Mouse (Mus musculus) heart, embryonic 10.5 days (tissue): ENCODE measurements at regions not wholly inside any gene's neighbourhood (a gene's known extent, or its start where the extent isn't known, plus 50 kb on each side); places are given as distances from the start of the nearest gene placed in this dataset.
"Not testable (repeated sequence)": the region's sequence is repeated elsewhere in the genome, so short reads cannot be mapped to it uniquely, and the experiment has no call there.

Experiments used
- DNase-seq: peaks from one replicate; pipeline ENCODE4 v3.0.0-alpha.2; 2017; ENCODE audit warnings: low spot score
- H3K27ac ChIP-seq: fragments of 300-500 bp; sonication (generic); 2 replicates; pipeline ENCODE4 v1.5.1; 2016; ENCODE audit warnings: mild to moderate bottlenecking
- H3K27me3 ChIP-seq: fragments of 300-500 bp; sonication (generic); 2 replicates; pipeline ENCODE4 v1.6.1; 2016; ENCODE audit warnings: mild to moderate bottlenecking; ENCODE audit not compliant: poor library complexity, insufficient read depth, severe bottlenecking
- H3K36me3 ChIP-seq: fragments of 300-500 bp; sonication (generic); 2 replicates; pipeline ENCODE4 v1.6.1; 2016; ENCODE audit warnings: mild to moderate bottlenecking, moderate library complexity
- H3K4me1 ChIP-seq: fragments of 300-500 bp; sonication (generic); 2 replicates; pipeline ENCODE4 v1.6.1; 2016; ENCODE audit warnings: mild to moderate bottlenecking
- H3K4me3 ChIP-seq: fragments of 300-500 bp; sonication (generic); 2 replicates; pipeline ENCODE4 v1.5.1; 2016; ENCODE audit warnings: mild to moderate bottlenecking, moderate library complexity
- H3K9me3 ChIP-seq: fragments of 300-500 bp; sonication (generic); 2 replicates; pipeline ENCODE4 v1.6.1; 2016; ENCODE audit warnings: mild to moderate bottlenecking, moderate library complexity
- WGBS: fragments of 180-500 bp; shearing (Covaris S2); methylation state at CpG from one replicate; pipeline ENCODE4 v1.1.7; 2016; 5-methylcytosine and 5-hydroxymethylcytosine counted together

DNA sequence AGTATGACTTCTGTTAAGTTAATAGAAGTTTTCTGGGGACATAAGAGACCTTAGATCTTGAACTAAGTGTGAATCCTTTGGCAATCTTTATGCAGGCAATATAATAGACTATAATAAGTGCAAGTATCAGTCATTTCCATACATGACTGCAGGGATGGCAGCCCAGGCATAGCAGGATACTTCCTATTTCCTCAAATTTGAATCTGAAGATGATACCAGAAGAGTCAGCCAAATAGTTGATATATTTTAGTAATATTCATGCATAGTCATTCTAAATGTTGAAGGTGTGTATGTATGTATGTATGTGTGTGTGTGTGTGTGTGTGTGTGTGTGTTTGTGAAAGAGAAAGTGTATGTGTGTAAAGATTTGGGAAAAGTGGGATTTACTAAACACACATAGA is 64.3 kb downstream of the Prl2c2 start:
- not testable (repeated sequence) for H3K27me3 ChIP-seq, H3K4me3 ChIP-seq, H3K36me3 ChIP-seq, H3K27ac ChIP-seq, H3K4me1 ChIP-seq
- H3K9me3 ChIP-seq: peaks cover 23% of the 10 kb centered on the region
- DNase-seq: peak; percentile 68

DNA sequence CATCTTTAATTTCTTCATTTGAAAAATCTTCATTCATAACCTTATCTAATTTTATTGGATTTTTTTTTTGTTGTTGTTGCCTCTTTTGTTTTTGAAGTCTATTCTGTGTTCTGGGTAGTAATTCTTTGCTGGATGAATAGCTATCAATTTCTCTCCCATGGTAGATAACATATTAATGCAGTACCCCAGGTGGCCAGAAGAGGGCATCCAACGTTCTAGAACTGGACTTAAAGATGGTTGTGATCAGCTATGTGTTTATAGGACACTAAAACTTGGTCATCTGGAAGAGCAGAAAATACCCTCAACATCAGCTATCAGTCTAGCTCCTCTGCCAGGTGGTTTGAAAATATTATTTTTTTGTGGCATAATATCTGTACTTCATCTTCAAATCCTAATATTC is 70.1 kb downstream of the Prl2c2 start:
- DNase-seq, H3K4me1 ChIP-seq: not testable (repeated sequence)

DNA sequence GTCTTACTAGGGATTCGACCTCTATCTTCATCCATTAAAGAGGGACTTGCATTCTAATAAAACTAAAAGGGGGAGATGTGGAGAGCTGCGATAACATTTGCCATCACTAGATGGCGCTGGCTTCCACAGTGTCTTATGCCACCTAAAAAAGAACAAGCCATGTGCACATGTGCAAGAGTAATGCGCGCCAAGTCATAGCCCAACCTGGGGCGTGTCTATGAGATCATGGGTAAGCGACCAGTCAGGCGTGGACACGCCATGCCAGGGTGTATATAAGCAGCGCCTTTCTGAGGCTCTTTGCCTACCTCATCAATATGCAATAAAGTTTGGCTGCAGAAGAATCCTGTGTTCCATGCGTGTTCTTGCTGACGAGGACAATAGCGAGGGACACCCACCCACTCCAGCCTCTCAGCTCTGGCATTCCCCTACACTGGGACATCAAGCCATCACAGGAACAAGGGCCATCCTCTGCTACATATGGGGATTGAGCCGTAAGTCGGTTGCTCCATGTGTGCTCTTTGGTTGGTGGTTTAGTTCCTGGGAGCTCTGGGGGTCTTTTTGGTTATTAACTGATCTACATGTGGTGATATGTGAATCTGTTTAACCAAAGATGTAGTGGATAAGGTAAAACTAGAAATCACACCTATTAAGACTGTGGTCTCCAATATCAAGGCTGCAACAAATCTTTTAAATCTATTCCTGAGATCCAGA is 73.1 kb downstream of the Prl2c2 start:
- H3K4me1 ChIP-seq, H3K27me3 ChIP-seq, H3K27ac ChIP-seq, H3K36me3 ChIP-seq, H3K4me3 ChIP-seq: not testable (repeated sequence)
- DNase-seq: peak; percentile 77
- 78% methylated on average over 15 of the region's 15 CpGs for WGBS
- peaks cover 67% of the 10 kb centered on the region for H3K9me3 ChIP-seq

More for the DNA sequence above, 70.1 kb downstream of the Prl2c2 start:
- WGBS: 1% methylated on average over 1 of the region's 1 CpGs
- H3K27ac ChIP-seq, H3K27me3 ChIP-seq, H3K4me3 ChIP-seq, H3K36me3 ChIP-seq: not testable (repeated sequence)
- H3K9me3 ChIP-seq: peaks cover 57% of the 10 kb centered on the region

DNA sequence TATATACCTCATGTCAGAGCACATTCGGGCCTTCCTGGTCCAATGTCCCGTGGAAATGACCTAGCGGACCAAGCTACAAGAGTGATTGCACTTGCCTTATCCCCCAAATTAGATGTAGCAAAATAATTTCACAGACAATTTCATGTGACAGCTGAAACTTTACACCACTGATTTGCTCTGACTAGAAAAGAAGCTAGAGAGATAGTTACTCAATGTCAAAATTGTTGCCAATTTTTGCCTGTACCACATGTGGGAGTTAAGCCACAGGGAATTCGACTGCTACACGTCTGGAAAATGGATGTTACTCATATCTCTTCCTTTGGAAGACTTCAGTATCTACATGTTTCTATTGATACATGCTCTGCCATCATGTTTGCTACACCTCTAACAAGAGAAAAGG is 74.6 kb downstream of the Prl2c2 start:
- Histone ChIP-seq H3K27me3 (no peaks in the 10 kb centered on the region), H3K9me3 (peaks cover 82% of the 10 kb centered on the region), H3K36me3 (no peaks in the 10 kb centered on the region), H3K27ac (no peak overlapping the region), H3K4me3 (no peak overlapping the region), H3K4me1 (no peaks in the 10 kb centered on the region)
- WGBS: 72% methylated on average over 5 of the region's 5 CpGs
- no peak for DNase-seq

DNA sequence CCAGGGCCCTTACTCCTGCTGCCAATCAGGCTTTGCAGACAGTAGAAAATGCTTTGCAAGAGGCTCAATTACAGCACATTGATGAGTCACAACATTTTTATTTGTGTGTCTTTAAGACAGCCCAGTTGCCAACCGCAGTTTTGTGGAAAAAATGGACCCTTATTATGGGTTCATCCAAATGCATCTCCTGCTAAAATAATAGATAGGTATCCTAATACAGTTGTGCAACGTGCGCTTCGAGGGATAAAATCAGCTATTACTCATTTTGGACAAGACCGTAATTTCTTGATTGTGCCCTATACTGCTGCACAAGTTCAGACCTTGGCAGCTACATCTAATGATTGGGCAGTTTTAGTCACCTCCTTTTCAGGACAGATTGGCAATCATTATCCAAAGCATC is 75.4 kb downstream of the Prl2c2 start:
- no peaks in the 10 kb centered on the region for H3K36me3 ChIP-seq
- no peak overlapping the region for H3K27ac ChIP-seq
- H3K4me3 ChIP-seq: no peak overlapping the region
- no peak for DNase-seq
- H3K9me3 ChIP-seq: peaks cover 82% of the 10 kb centered on the region
- H3K4me1 ChIP-seq: no peaks in the 10 kb centered on the region
- no peaks in the 10 kb centered on the region for H3K27me3 ChIP-seq
- WGBS: 83% methylated on average over 5 of the region's 5 CpGs

DNA sequence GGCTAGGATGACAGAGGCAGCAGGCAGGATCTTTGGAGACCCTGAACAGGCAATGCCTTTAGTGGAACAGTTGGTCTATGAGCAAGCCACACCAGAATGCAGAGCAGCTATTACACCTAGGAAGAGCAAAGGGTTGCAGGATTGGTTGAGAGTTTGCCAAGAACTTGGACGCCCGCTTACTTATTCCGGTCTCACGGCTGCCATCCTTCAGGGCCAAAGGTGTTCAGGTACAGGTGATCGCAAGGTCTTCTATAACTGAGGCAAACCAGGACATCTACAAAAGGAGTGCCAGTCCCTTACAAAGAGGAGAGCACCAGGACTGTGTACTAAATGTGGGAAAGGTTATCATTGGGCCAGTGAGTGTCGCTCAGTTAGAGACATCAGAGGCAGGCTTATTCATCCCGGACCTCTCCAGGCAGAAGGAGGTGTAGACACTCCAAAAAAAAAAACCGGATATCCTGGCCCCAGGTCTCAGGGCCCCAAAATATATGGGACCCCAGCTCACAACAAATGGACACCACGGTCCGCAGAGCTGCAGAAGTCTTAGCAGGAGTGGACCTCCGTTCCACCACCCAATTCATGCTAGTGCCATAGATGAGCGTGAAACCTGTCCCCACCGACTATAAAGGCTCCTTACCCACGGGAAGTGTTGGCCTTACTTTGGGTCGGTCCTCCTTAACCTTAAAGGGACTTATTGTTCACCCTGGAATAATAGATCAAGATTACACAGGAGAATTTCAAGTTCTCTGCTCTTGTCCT is 77.4 kb downstream of the Prl2c2 start:
- Histone ChIP-seq H3K4me3 (no peak overlapping the region), H3K9me3 (peaks cover 81% of the 10 kb centered on the region), H3K27ac (no peak overlapping the region), H3K36me3 (no peaks in the 10 kb centered on the region), H3K4me1 (no peaks in the 10 kb centered on the region), H3K27me3 (no peaks in the 10 kb centered on the region)
- peak; percentile 81 for DNase-seq
- 85% methylated on average over 15 of the region's 15 CpGs for WGBS

DNA sequence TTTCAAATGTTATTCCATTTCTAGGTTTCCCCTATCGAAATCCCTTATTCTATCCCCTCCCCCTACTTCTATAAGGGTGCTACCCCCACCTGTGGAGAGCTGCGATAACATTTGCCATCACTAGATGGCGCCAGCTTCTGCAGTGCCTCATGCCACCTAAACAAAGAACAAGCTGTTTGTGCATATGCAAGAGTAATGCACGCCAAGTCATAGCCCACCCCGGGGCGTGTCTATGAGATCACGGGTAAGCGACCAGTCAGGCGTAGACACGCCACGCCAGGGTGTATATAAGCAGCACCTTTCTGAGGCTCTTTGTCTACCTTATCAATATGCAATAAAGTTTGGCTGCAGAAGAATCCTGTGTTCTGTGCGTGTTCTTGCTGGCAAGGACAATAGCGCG is 79.6 kb downstream of the Prl2c2 start:
- Histone ChIP-seq H3K4me3 (no peak overlapping the region), H3K36me3 (no peaks in the 10 kb centered on the region), H3K27me3 (no peaks in the 10 kb centered on the region), H3K27ac (no peak overlapping the region), H3K9me3 (peaks cover 68% of the 10 kb centered on the region), H3K4me1 (no peaks in the 10 kb centered on the region)
- peak; percentile 77 for DNase-seq
- 84% methylated on average over 14 of the region's 14 CpGs for WGBS

DNA sequence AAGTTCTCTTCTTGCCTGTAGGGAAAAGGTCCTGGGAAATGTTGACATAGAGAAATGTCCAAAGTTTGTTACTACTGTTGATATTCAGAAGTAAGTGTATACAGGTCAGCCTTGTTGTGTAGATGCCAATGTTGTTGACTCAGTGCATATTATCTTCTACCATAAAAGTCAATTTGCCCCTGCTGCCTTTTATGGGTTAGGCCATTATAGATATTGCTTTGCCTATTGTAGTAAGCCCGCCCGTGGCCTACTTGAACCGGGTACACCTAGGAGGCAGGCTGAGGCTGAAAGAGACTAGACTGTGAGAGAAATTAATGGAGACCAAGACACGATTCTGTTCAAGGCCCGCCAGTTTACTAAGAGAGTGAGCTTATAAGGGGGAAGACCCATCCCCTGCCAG is 92.3 kb downstream of the Prl2c2 start:
- Histone ChIP-seq H3K27me3 (no peaks in the 10 kb centered on the region), H3K27ac (no peak overlapping the region), H3K36me3 (no peaks in the 10 kb centered on the region), H3K9me3 (peaks cover 36% of the 10 kb centered on the region), H3K4me3 (no peak overlapping the region), H3K4me1 (no peaks in the 10 kb centered on the region)
- no peak for DNase-seq
- 76% methylated on average over 5 of the region's 5 CpGs for WGBS

DNA sequence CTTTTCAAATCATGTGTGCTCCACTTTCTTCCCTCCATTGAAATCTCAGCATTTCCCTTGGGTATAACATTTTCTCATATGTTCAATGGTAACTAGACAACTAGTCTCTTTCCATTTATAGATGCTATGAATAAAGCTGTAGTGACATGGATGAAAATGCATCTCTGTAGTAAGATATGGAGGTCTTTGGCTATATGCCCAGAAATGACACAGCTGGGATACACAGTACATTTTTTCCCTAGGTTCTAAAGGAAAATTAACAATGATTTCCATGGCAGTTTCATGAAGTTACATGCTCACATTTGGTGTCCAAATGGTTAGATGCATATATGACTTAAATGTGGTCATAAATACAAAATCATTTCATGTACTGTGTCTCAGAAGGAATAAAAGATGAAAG is 99.0 kb downstream of the Prl2c2 start:
- no peak overlapping the region for H3K27ac ChIP-seq
- peaks cover 48% of the 10 kb centered on the region for H3K9me3 ChIP-seq
- no peaks in the 10 kb centered on the region for H3K27me3 ChIP-seq
- H3K4me3 ChIP-seq: no peak overlapping the region
- no peaks in the 10 kb centered on the region for H3K36me3 ChIP-seq
- DNase-seq: no peak
- no peaks in the 10 kb centered on the region for H3K4me1 ChIP-seq

DNA sequence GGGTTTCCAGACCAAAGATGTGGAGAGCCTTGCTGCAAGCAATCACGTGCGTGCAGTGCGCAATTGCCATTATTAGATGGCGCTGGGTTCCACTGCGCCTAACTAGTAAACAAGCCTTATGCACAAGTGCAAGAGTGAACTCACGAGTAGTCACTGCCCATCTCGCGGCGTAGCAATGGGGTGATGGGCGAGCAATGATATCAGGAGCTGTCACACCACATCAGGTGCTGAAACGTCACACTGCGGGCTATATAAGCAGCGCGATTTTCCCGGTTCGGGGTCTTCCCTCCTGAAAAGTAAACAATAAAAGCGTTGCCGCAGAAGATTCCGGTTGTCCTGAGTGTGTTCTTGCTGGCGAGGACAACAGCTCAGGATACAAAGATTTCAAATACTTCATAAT is 89.8 kb upstream of the Prl2c3 start:
- H3K36me3 ChIP-seq, H3K4me1 ChIP-seq, H3K27me3 ChIP-seq, H3K4me3 ChIP-seq, H3K27ac ChIP-seq, DNase-seq: not testable (repeated sequence)
- H3K9me3 ChIP-seq: peaks cover 42% of the 10 kb centered on the region
- 82% methylated on average over 20 of the region's 20 CpGs for WGBS

DNA sequence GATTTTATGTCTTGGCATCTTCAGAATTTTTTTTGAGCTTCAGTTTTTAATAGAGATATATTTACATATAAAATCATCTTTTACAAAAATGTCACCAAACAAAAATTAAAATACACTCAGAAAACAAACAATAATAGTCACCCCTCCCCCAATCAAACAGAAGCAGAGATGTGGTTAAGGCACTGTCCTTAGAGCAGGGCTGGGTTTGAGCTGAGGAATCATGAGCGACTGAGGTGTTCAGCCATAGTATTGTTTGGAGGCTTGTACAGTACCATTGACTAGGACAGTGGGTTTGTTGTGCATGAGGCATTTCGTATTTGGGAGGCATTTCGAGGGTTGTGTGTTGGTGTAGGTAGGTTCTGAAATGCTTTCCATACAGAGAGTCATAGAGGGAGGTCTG is 79.6 kb upstream of the Prl2c3 start:
- H3K4me1 ChIP-seq, DNase-seq, H3K27ac ChIP-seq, H3K27me3 ChIP-seq, H3K4me3 ChIP-seq, H3K36me3 ChIP-seq: not testable (repeated sequence)
- H3K9me3 ChIP-seq: peaks cover 40% of the 10 kb centered on the region
- WGBS: 62% methylated on average over 3 of the region's 3 CpGs

DNA sequence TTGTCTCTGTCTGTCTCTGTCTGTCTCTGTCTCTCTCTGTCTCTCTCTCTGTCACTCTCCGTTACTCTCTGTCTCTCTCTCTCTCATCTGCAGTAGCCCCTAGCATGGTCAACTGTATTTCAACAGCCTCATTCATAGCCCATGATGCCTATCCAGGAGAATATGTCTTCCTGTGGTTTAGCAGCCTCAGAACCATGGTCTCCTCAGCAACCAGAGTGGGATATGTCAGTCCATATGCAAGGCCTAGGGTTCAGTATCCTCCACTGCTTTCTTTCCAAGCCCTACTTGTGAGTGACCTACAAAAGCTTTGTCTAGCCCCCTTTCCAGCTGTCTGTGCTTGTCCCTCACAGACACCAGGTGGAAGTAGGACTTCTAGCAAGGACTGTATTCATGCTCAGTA is 65.1 kb upstream of the Prl2c3 start:
- WGBS: 73% methylated on average over 1 of the region's 1 CpGs
- H3K4me3 ChIP-seq, H3K36me3 ChIP-seq, H3K27me3 ChIP-seq, H3K27ac ChIP-seq, DNase-seq, H3K4me1 ChIP-seq: not testable (repeated sequence)
- peaks cover 34% of the 10 kb centered on the region for H3K9me3 ChIP-seq

DNA sequence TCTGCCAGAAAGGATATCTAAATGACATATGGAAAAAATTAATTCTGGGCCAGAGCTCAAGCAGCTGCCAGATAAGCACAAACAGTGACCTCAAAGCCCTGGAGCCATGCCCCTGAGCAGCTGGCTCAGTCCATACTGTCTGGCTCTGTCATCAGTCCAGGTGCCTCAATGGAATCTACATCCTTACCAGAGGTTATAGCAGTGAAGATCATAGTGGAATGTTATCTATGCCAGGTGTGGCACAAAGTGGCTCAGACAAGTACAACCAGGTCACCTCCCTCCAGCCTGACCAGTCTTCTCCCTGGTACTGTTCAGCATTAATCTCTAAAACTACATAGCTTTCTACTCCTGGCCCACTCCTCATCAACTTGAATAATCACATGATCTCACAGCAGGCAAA is 64.4 kb upstream of the Prl2c3 start:
- Histone ChIP-seq H3K4me3 (no peak overlapping the region), H3K36me3 (no peaks in the 10 kb centered on the region), H3K27me3 (no peaks in the 10 kb centered on the region), H3K27ac (no peak overlapping the region), H3K9me3 (peaks cover 39% of the 10 kb centered on the region), H3K4me1 (no peaks in the 10 kb centered on the region)
- peak; percentile 74 for DNase-seq

DNA sequence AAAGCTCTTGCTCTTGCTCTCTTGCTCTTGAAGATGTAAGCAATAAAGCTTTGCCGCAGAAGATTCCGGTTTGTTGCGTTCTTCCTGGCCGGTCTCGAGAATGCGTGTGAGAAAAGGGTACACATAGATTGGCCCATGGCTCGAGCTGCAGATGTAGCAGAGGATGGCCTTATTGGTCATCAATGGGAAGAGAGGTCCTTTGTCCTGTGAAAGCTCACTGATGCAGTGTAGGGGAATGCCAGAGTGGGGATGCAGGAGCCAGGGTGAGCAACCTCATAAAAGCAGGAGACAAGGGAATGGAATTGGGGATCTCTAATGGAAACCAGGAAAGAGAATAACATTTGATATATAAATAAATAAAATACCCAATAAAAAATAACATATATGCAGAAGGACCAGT is 63.7 kb upstream of the Prl2c3 start:
- H3K4me1 ChIP-seq, H3K27ac ChIP-seq, H3K36me3 ChIP-seq, H3K4me3 ChIP-seq, H3K27me3 ChIP-seq: not testable (repeated sequence)
- DNase-seq: peak; percentile 71
- 86% methylated on average over 7 of the region's 7 CpGs for WGBS
- H3K9me3 ChIP-seq: peaks cover 44% of the 10 kb centered on the region
